Mouse (Mus musculus): ENCODE results near the gene Brms1. TPM values are rescaled to one million over a fixed set of nuclear protein-coding genes. Genes with fewer than 3 reads are reported as not detected.

Brms1 gene
- polyA plus RNA-seq, 1 experiment, result 47.0 TPM

- no peak within 1 kb of the TSS for H3K27ac ChIP-seq (ENCODE audit: insufficient read depth, low read depth, low read length)
- TF ChIP-seq CTCF (IDR thresholded peaks at IDR 0.05; ENCODE audit: extremely low read depth, insufficient read length, insufficient replicate concordance, low read depth, low read length) (no peak), POLR2A (IDR thresholded peaks at IDR 0.05; ENCODE audit: low read depth, low read length) (no peak)
- H3K36me3 ChIP-seq (ENCODE audit: control insufficient read depth, insufficient read depth, low read length), result peaks cover 34% of the 10 kb centered on the region
- H3K4me3 ChIP-seq (ENCODE audit: low read depth, low read length), result peak within 1 kb of the TSS; percentile 41
- 9% methylated on average over 48 of the region's 48 CpGs for WGBS
- H3K4me1 ChIP-seq (ENCODE audit: control insufficient read depth, insufficient read depth, insufficient read length, low read length), result peaks cover 5% of the 10 kb centered on the region; the same call in 1 of the 2 replicates
- no peaks in the 10 kb centered on the region for H3K27me3 ChIP-seq (ENCODE audit: control insufficient read depth, insufficient read depth, low read length)
These were observed 57.4 kb downstream of the Brms1 start, which contains the start of gene Cnih2 for GRCm38 (mm10) chr19:5098363-5099143. Gene Cnih2 (minus strand): TSS chr19:5098521.

Other genes with a start within 250 kb of the Brms1 start
- 27.1 and 33.5 TPM in 2 replicates for gene Rbm4, start 247.5 kb upstream of the Brms1 start, polyA plus RNA-seq (2012; rRNA removed)
- 10.0 and 19.1 TPM in 2 replicates for gene Gm21992, start 229.7 kb upstream of the Brms1 start, polyA plus RNA-seq (2012; rRNA removed)
- gene Rbm14, start 229.7 kb upstream of the Brms1 start, polyA plus RNA-seq (2012; rRNA removed), result 38.2 and 65.3 TPM in 2 replicates
- 24.8 and 41.9 TPM in 2 replicates for gene Ccs, start 202.0 kb upstream of the Brms1 start, polyA plus RNA-seq (2012; rRNA removed)
- 0.09 and 0.11 TPM in 2 replicates for gene Ccdc87, start 202.0 kb upstream of the Brms1 start, polyA plus RNA-seq (2012; rRNA removed)
- gene Ctsf, start 186.2 kb upstream of the Brms1 start, polyA plus RNA-seq (2012; rRNA removed), result 18.4 and 28.4 TPM in 2 replicates
- 0.32 and 0.58 TPM in 2 replicates for gene Actn3, start 163.4 kb upstream of the Brms1 start, polyA plus RNA-seq (2012; rRNA removed)
- gene Zdhhc24, start 162.7 kb upstream of the Brms1 start, polyA plus RNA-seq (2012; rRNA removed), result 13.4 and 22.3 TPM in 2 replicates
- 1.1 and 1.7 TPM in 2 replicates for gene Bbs1, start 134.7 kb upstream of the Brms1 start, polyA plus RNA-seq (2012; rRNA removed)
- gene Dpp3, start 113.1 kb upstream of the Brms1 start, polyA plus RNA-seq (2012; rRNA removed), result 66.9 and 132 TPM in 2 replicates
- 1.4 and 1.6 TPM in 2 replicates for gene Peli3, start 98.2 kb upstream of the Brms1 start, polyA plus RNA-seq (2012; rRNA removed)
- gene Mrpl11, start 79.2 kb upstream of the Brms1 start, polyA plus RNA-seq (2012; rRNA removed), result 3.7 and 9.3 TPM in 2 replicates
- gene Npas4, start 51.0 kb upstream of the Brms1 start, polyA plus RNA-seq (2012; rRNA removed), result 0.96 and 1.1 TPM in 2 replicates
- 2.6 and 4.4 TPM in 2 replicates for gene Slc29a2, start 17.5 kb upstream of the Brms1 start, polyA plus RNA-seq (2012; rRNA removed)
- gene B4gat1, start 2.5 kb upstream of the Brms1 start, polyA plus RNA-seq (2012; rRNA removed), result 11.4 and 18.1 TPM in 2 replicates
- gene AC124502.3, start 2.5 kb upstream of the Brms1 start, polyA plus RNA-seq (2012; rRNA removed), result 0.99 and 1.2 TPM in 2 replicates
- gene Rin1, start 9.1 kb downstream of the Brms1 start, polyA plus RNA-seq (2012; rRNA removed), result 5.1 and 8.2 TPM in 2 replicates
- 3.4 and 8.2 TPM in 2 replicates for gene Cd248, start 26.7 kb downstream of the Brms1 start, polyA plus RNA-seq (2012; rRNA removed)
- gene Tmem151a, start 44.2 kb downstream of the Brms1 start, polyA plus RNA-seq (2012; rRNA removed), result 3.5 and 8.1 TPM in 2 replicates
- gene Yif1a, start 47.2 kb downstream of the Brms1 start, polyA plus RNA-seq (2012; rRNA removed), result 155 and 252 TPM in 2 replicates
- gene Cnih2, start 57.2 kb downstream of the Brms1 start, polyA plus RNA-seq (2012; rRNA removed), result 1.3 and 1.5 TPM in 2 replicates
- gene Rab1b, start 65.7 kb downstream of the Brms1 start, polyA plus RNA-seq (2012; rRNA removed), result 139 and 243 TPM in 2 replicates
- gene Klc2, start 77.2 kb downstream of the Brms1 start, polyA plus RNA-seq (2012; rRNA removed), result 11.4 and 19.8 TPM in 2 replicates
- gene Pacs1, start 231.8 kb downstream of the Brms1 start, polyA plus RNA-seq (2012; rRNA removed), result 5.9 and 8.9 TPM in 2 replicates

Data from small intestine, adult 2 months (tissue).